Mouse (Mus musculus): Measurements from ENCODE around the gene Sept4.

The Sept4 gene

DNA sequence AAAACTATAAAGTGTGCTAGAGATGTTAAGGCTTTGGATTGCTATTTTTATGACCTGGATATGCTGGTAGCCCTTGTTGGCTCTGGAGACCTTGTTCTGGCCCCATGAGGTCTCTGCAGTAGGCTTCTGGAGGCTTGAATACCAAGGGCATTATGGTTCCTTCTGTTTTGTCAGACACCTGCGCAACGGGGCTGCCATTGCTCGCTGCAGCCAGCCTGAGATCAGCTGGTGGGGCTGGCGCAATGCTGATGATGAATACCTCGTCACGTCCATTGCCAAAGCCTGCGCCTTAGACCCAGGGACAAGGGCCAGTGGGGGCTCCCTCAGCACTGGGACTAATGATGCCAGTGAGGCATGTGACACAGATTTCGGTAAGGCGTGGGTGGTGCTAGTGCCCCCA is 33.5 kb downstream of the Sept4 start:
- DNase-seq: peak in 1 of 2 experiments; percentile 0

GRCm38 (mm10) chr11:87603571-87603970 is 34.9 kb downstream of the Sept4 start:
- no peak for DNase-seq

GRCm38 (mm10) chr11:87609264-87609663 is 40.6 kb downstream of the Sept4 start:
- DNase-seq: no peak

GRCm38 (mm10) chr11:87611547-87611946 is 42.8 kb downstream of the Sept4 start:
- DNase-seq: no peak

DNA sequence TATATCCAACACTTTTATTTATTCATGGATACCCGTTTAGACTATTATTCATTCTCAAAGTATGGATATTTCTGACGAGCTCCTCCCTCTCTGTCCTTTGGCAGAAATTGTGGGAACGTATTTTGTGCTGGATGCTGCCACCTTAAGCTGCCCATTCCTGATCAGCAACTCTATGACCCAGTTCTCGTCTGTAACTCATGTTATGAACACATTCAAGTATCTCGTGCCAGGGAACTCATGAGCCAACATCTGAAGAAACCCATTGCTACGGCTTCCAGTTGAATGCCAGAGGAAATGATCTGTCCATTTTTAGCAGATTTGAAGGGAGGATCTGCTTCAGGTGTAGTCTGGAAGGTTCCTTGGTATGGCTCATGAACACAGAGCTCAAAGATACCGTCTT is 45.3 kb downstream of the Sept4 start:
- no peak for DNase-seq

GRCm38 (mm10) chr11:87615551-87615950 is 46.8 kb downstream of the Sept4 start:
- no peak for DNase-seq

GRCm38 (mm10) chr11:87615952-87616351 is 47.2 kb downstream of the Sept4 start:
- no peak for DNase-seq

- DNase-seq: no peak
Observed at GRCm38 (mm10) chr11:87616790-87617474, 48.2 kb downstream of the Sept4 start, which contains the start of gene Hsf5. TSS of gene Hsf5 (plus strand) at chr11:87617164.

DNA sequence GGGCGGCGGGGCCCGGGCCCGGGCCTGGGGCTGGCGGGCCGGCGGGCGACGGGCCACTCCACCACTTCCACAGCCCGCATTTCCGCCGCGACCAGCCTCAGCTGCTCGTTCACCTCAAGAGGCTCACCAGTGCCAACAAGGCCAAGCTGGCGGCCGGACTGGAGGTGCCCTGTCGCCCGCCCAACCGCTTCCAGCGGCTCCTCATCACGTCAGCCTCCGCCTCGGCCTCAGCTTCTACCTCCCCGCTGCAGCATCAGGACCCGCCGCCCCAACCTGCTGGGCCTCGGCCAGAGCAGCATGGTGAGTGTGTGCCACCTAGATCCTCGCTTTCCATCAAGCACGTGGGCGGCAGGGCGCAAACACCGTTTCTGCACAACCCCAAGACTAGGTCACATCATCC is 48.9 kb downstream of the Sept4 start:
- no peak for DNase-seq

DNA sequence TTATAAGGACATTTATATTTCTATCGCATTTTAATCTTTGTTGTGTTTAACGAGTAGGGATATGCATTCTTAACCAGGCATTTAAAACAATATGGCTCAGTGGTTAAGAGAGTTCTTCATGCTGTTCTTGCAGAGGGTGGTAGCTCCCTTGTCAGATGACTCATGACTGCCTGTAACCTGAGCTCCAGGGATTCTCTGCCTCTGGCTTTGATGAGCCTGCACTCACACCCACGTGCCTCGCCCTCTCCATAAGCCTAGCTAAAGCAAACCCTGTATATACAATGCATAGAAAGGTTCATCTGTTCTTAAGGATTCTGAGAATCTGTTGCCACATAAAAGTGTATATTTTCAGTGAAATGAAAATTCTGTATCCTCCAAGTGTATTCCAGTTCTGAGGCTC is 54.5 kb downstream of the Sept4 start:
- DNase-seq: no peak

DNA sequence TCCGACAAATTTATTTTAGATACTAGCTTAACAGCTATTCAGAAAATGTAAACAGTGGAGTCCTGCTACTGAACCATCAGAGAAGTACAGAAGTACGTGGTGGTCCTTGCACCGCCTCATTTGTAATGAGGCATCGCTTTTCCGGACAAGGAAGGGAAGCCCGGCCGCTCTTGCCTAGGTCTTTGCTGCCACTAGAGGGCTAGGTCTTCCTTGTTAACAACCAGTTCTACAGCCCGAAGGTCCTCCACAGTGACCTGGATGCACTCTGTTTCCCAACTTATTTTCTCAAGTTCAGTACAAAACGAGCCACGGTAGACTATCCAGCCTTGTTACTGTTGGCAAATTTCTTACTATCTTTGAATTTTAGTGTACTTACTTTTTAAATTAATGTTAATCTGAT is 61.2 kb downstream of the Sept4 start:
- DNase-seq: peak; percentile 65 to 74

DNA sequence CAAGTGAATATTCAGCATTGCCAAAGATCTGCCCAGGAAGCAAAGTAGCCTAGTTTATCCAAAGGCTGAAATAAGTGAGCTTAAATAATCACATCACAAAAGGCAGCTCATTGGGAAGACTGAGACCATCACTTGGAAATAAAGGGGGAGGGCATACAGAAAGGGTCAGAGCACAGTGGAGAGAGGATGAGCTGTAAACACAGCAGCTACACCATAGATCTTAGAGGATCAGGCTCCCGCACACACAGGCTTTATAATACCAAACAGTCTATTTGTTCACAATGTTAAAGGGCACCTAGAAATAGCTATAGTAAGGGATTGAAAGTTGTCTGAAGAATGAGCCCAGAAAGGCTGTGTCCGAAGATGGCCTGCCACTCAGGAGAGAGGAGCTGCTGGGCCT is 70.1 kb downstream of the Sept4 start:
- no peak for DNase-seq

- DNase-seq: peak; percentile 78 to 86
Observed at GRCm38 (mm10) chr11:87639206-87639605, 70.5 kb downstream of the Sept4 start.

Data from kidney, postnatal 4 days (tissue).